Mouse (Mus musculus) lung, embryonic 14.5 days (tissue): ENCODE data around the gene Gnai2. TPM values are rescaled to one million over a fixed set of nuclear protein-coding genes. Genes with fewer than 3 reads are reported as not detected.

Experiments used
- ATAC-seq: fragments of 200-750 bp; cut with Nextera tagmentation; 2 replicates; pipeline ENCODE4 v1.8.0; 2017; ENCODE audit warnings: mild to moderate bottlenecking, moderate TSS enrichment, moderate library complexity; ENCODE audit not compliant: insufficient read depth
- DNase-seq: peaks from one replicate; pipeline ENCODE4 v3.0.0-alpha.2; 2015
- H3K27ac ChIP-seq: fragments of 300-500 bp; sonication (generic); 2 replicates; pipeline ENCODE4 v1.5.1; 2014; ENCODE audit warnings: low read depth, mild to moderate bottlenecking, moderate library complexity
- H3K27me3 ChIP-seq: fragments of 300-500 bp; sonication (generic); 2 replicates; pipeline ENCODE4 v1.6.1; 2014; ENCODE audit warnings: low read length, control low read depth; ENCODE audit not compliant: insufficient read depth
- H3K36me3 ChIP-seq: fragments of 300-500 bp; sonication (generic); 2 replicates; pipeline ENCODE4 v1.6.1; 2014; ENCODE audit warnings: control low read depth; ENCODE audit not compliant: insufficient read depth
- H3K4me1 ChIP-seq: fragments of 300-500 bp; sonication (generic); 2 replicates; pipeline ENCODE4 v1.6.1; 2014; ENCODE audit warnings: antibody characterized with exemption, control low read depth; ENCODE audit not compliant: insufficient read depth
- H3K4me2 ChIP-seq: fragments of 300-500 bp; sonication (generic); 2 replicates; pipeline ENCODE4 v1.6.1; 2014; ENCODE audit warnings: mild to moderate bottlenecking
- H3K4me3 ChIP-seq: fragments of 300-500 bp; sonication (generic); 2 replicates; pipeline ENCODE4 v1.5.1; 2014; ENCODE audit warnings: low read depth, low read length
- H3K9ac ChIP-seq: fragments of 300-500 bp; sonication (generic); 2 replicates; pipeline ENCODE4 v1.6.1; 2014
- H3K9me3 ChIP-seq: fragments of 300-500 bp; sonication (generic); 2 replicates; pipeline ENCODE4 v1.6.1; 2016; ENCODE audit warnings: low read depth, low read length, control low read depth
- CTCF ChIP-seq: IDR thresholded peaks from 2 replicates; pipeline ENCODE4 v1.5.1; 2016; ENCODE audit warnings: antibody characterized with exemption, low read depth
- WGBS: fragments of 180-500 bp; shearing (Covaris S2); extraction: QIAGEN DNeasy Blood & Tissue Kit; methylation state at CpG from one replicate; pipeline ENCODE4 v1.1.7; 2014; 5-methylcytosine and 5-hydroxymethylcytosine counted together
- polyA plus RNA-seq: library from polyadenylated mRNA; unstranded; fragments of >200 nt; fragmentation: Nextera tagmentation; extraction: Ambion mirVana; gene quantifications from 2 replicates; pipeline ENCODE4 v1.2.1, GENCODE M21; 2014

The Gnai2 gene
- polyA plus RNA-seq, 1 experiment from 2014 or later: 419 TPM

DNA sequence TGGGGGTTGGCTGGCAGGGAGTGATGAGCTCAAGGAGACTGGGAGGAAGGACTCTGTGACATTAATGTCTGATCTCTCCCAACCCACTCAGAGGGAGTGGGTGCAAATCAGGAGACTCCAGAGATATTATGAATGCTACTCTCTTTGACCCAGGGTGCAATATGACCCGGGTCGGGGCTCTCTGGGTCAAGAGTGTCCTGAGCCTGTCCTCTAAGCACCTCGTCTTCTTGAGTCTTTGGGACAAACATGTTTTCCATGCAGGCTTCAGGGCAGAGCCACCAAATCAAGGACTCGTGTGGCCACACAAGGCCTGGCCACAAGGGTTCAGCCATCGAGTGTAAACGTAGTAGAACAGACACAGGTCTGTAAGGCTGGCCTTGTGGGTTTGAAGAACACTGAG is 22.9 kb upstream of the Gnai2 start:
- Histone ChIP-seq H3K4me1 (no peaks in the 10 kb centered on the region), H3K9me3 (no peaks in the 10 kb centered on the region), H3K27ac (no peak overlapping the region), H3K9ac (no peak overlapping the region), H3K36me3 (no peaks in the 10 kb centered on the region), H3K4me2 (no peak overlapping the region), H3K27me3 (no peaks in the 10 kb centered on the region), H3K4me3 (no peak overlapping the region)
- no peak for DNase-seq
- 77% methylated on average over 6 of the region's 6 CpGs for WGBS
- no peak for ATAC-seq
- no peak for TF ChIP-seq CTCF

DNA sequence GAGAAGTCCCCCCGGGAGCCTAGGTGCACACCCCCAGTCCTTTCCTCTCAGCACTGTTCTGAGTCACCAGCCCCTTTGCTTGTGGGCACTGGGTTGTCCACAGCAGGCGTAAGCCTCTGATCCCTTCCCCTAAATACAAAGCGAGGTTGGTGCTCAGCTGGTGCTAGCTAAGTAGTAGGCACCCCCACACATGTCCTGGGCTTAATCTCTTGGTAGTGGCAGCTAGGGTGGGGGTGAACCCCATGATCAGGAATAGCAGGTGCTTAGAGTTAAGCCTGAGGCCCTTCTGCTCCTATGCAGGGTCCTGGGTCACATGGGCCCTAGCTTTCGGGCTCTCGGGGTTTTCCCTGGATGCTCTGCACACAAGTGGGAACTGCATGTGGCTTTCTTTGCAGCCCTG is 22.0 kb upstream of the Gnai2 start:
- DNase-seq (no peak), ATAC-seq (no peak)
- no peak for TF ChIP-seq CTCF
- Histone ChIP-seq H3K9me3 (no peaks in the 10 kb centered on the region), H3K4me1 (no peaks in the 10 kb centered on the region), H3K36me3 (no peaks in the 10 kb centered on the region), H3K9ac (no peak overlapping the region), H3K4me2 (no peak overlapping the region), H3K27me3 (no peaks in the 10 kb centered on the region), H3K27ac (no peak overlapping the region), H3K4me3 (no peak overlapping the region)
- 80% methylated on average over 5 of the region's 5 CpGs for WGBS

DNA sequence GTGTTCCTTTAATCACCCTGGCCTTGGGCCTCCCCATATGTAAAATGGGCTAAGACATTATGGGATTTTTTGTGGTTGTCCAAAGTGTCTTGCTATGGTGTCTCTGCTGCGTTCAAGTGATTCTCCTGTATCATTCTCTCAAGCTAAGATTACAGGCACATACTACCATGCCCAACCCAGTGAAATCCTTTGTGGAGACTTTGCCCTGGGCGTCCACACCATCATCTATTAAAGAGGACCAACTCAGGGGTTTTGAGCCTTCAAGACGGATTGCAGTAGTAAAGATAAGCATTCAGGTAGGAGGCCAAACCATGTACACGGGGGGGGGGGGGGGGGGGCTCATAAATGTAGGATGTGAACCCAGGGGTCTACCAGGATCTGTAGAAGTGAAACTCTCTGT is 19.4 kb upstream of the Gnai2 start:
- Histone ChIP-seq H3K27me3 (no peaks in the 10 kb centered on the region), H3K4me3 (no peak overlapping the region), H3K4me1 (no peaks in the 10 kb centered on the region; the same call in 1 of the 2 replicates), H3K4me2 (no peak overlapping the region), H3K9ac (no peak overlapping the region), H3K36me3 (no peaks in the 10 kb centered on the region), H3K27ac (no peak overlapping the region), H3K9me3 (no peaks in the 10 kb centered on the region)
- whole genome bisulfite sequencing: 80% methylated on average over 4 of the region's 4 CpGs
- ATAC-seq: no peak
- no peak for DNase-seq
- TF ChIP-seq CTCF: no peak

DNA sequence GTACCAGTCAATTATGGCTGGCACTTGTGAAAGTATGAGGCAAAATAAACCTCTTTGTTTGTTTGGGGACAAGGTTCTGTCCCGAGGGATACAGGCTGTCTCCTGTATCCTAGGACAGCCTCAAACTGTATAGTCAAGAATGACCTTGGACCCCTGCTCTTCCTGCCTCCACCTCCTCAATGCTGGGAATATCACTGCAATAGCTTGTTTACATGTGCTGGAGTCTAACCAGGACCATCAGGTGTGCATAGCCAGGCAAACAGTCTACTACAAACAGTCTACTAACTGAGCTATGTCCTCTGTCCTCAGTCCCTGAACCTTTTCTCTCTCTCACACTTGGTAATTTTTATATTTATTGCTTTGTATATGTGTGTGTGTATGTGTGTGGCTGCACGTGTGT is 18.3 kb upstream of the Gnai2 start:
- Histone ChIP-seq H3K4me2 (no peak overlapping the region), H3K4me3 (no peak overlapping the region), H3K9ac (no peak overlapping the region), H3K9me3 (no peaks in the 10 kb centered on the region), H3K27me3 (no peaks in the 10 kb centered on the region), H3K36me3 (no peaks in the 10 kb centered on the region), H3K27ac (no peak overlapping the region), H3K4me1 (no peaks in the 10 kb centered on the region; the same call in 1 of the 2 replicates)
- 69% methylated on average over 2 of the region's 2 CpGs for WGBS
- no peak for ATAC-seq
- TF ChIP-seq CTCF: no peak
- DNase-seq: no peak

DNA sequence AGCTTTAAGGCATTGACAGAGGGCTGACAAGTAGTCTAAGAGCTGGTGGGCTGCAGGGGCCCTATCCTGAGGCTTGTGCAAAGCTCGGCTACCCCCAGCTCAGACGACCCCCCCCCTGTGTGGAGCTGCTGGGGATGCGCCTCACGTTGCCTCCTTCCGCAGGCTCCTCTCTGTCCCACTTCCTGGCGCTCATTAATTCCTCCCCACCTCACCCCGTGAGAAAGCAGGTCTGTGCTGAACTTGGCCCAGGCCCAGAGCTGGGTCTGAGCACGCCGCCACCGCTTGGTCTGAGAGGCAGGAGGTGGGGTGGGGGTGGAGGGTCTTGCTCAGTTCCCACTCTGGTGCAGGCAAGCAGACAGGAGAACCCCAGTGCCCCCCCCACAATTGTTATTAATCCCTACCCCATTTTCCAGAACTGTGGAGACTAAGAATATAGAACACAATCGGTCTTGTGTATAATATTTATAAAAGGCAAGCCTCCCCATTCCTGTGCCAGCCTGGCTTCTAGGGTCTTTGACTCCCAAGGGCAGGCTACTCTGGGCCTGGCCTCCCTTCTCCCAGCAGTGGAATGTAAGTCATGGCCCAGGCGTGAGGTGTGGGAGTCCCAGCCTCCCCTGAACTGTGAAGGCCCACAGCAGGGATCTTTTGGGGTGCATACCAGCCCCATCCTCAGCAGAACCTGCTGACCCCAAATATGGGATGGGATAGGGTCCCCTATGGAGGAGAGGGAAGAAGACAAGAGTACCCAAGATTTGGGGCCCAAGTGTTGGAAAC is 15.7 kb upstream of the Gnai2 start:
- no peaks in the 10 kb centered on the region for H3K9me3 ChIP-seq
- H3K4me3 ChIP-seq: no peak overlapping the region
- no peaks in the 10 kb centered on the region; the same call in 1 of the 2 replicates for H3K4me1 ChIP-seq
- DNase-seq: no peak
- no peaks in the 10 kb centered on the region for H3K27me3 ChIP-seq
- ATAC-seq: no peak
- H3K27ac ChIP-seq: no peak overlapping the region
- WGBS: 28% methylated on average over 12 of the region's 12 CpGs
- no peaks in the 10 kb centered on the region for H3K36me3 ChIP-seq
- TF ChIP-seq CTCF: no peak
- no peak overlapping the region for H3K4me2 ChIP-seq
- H3K9ac ChIP-seq: no peak overlapping the region

DNA sequence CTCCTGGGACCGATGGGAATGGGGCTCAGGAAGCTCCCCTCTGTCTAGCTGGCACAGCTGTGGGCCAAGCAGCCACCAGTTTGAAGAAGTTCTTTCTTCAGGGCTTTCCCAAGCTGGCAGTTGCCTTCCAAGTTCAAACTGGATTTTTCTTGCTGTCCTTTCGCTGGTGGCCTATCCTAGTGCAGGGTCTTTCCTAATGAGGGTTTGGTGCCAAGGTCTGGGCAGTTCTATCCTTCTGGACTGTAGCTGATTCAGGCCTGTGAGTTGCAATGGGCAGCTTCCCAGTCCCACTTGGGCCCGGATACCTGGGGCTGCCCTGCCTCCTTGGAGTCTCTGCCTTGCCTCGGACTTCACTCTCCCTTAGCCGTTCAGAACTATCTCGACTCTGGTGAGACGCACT is 15.1 kb upstream of the Gnai2 start:
- TF ChIP-seq CTCF: no peak
- Histone ChIP-seq H3K9ac (no peak overlapping the region), H3K9me3 (no peaks in the 10 kb centered on the region), H3K4me2 (no peak overlapping the region), H3K36me3 (no peaks in the 10 kb centered on the region), H3K27ac (no peak overlapping the region), H3K27me3 (no peaks in the 10 kb centered on the region), H3K4me1 (no peaks in the 10 kb centered on the region; the same call in 1 of the 2 replicates), H3K4me3 (no peak overlapping the region)
- 61% methylated on average over 7 of the region's 7 CpGs for WGBS
- no peak for DNase-seq
- no peak for ATAC-seq

DNA sequence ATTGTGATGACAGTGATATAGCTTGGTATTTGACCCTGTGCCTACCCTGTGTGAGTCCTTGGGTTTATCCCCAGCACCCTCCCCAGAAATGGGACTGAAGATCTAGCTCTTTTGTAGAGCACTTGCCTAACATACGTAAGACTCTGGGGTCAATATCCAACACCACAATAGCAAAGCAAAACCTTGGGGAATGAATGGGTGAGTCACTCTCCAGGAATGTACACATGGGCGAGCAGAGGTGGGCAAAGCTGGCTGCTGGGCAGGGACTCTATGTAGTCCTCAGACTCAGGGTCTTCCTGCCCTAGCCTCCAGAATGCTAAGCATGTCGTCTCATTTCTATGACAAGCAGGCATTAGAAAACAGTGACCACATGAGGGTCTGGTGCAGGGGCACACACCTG is 13.6 kb upstream of the Gnai2 start:
- Histone ChIP-seq H3K27ac (no peak overlapping the region), H3K4me2 (no peak overlapping the region), H3K36me3 (no peaks in the 10 kb centered on the region), H3K9ac (no peak overlapping the region), H3K4me3 (no peak overlapping the region), H3K4me1 (no peaks in the 10 kb centered on the region; the same call in 1 of the 2 replicates), H3K27me3 (no peaks in the 10 kb centered on the region), H3K9me3 (no peaks in the 10 kb centered on the region)
- TF ChIP-seq CTCF: no peak
- DNase-seq (no peak), ATAC-seq (no peak)
- 43% methylated on average over 3 of the region's 3 CpGs for WGBS

DNA sequence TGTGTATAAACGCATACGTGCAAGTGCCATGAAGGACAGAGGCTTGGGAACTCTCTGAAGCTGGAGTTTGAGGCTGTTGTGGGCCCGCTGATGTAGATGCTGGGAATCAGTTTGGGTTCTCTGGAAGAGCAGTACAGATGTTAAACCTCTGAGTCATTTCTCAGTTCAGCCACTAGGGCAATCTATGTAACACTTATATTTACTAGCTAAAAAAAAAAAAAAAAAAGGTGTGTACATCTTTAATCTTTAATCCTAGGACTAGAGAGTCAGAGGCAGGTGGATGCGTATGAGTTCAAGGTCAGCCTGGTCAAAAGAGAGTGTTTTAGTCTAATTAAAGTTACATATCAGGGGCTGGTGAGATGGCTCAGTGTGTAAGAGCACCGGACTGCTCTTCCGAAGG is 11.8 kb upstream of the Gnai2 start:
- Histone ChIP-seq H3K27ac (no peak overlapping the region), H3K4me3 (no peak overlapping the region), H3K36me3 (no peaks in the 10 kb centered on the region), H3K9me3 (no peaks in the 10 kb centered on the region), H3K27me3 (no peaks in the 10 kb centered on the region), H3K4me1 (no peaks in the 10 kb centered on the region; the same call in 1 of the 2 replicates), H3K4me2 (no peak overlapping the region), H3K9ac (no peak overlapping the region)
- DNase-seq: no peak
- 78% methylated on average over 6 of the region's 6 CpGs for WGBS
- TF ChIP-seq CTCF: no peak; the same call in 1 of the 2 replicates
- no peak for ATAC-seq
